Mouse (Mus musculus) midbrain, embryonic 15.5 days (tissue): ENCODE results near the gene Tspo. TPM values are rescaled to one million over a fixed set of nuclear protein-coding genes. Genes with fewer than 3 reads are reported as not detected.

Source experiments
- microRNA-seq: library from miRNA; unstranded; fragments of <30 nt; microRNA quantifications from one replicate; pipeline ENCODE4, GENCODE M21; 2016
- polyA plus RNA-seq: library from polyadenylated mRNA; unstranded; fragments of >200 nt; fragmentation: Nextera tagmentation; extraction: Ambion mirVana; gene quantifications from 2 replicates; pipeline ENCODE4 v1.2.1, GENCODE M21; 2015

Tspo gene
- polyA plus RNA-seq, 1 experiment from 2014 or later = 8.1 TPM

Small RNA genes within 50 kb of the gene (microRNA-seq; reads per million reads assigned to microRNA genes)
- gene Gm24575 = not detected

Other genes with a start within 250 kb of the Tspo start
- 44.4 and 45.1 TPM in 2 replicates for gene Arfgap3, start 213.3 kb upstream of the Tspo start, polyA plus RNA-seq
- 24.8 and 25.5 TPM in 2 replicates for gene Pacsin2, start 99.0 kb upstream of the Tspo start, polyA plus RNA-seq
- gene Ttll1, start 52.7 kb upstream of the Tspo start, polyA plus RNA-seq = 123 and 125 TPM in 2 replicates
- 0.30 and 0.56 TPM in 2 replicates for gene Bik, start 36.7 kb upstream of the Tspo start, polyA plus RNA-seq
- gene Mcat, start 195 bp downstream of the Tspo start, polyA plus RNA-seq = 32.0 and 33.5 TPM in 2 replicates
- gene Ttll12, start 31.6 kb downstream of the Tspo start, polyA plus RNA-seq = 47.2 and 50.9 TPM in 2 replicates
- gene Scube1, start 161.4 kb downstream of the Tspo start, polyA plus RNA-seq = 13.4 and 14.8 TPM in 2 replicates
- 24.8 and 25.6 TPM in 2 replicates for gene Mpped1, start 215.9 kb downstream of the Tspo start, polyA plus RNA-seq